Mouse (Mus musculus) liver, adult 2 months (tissue): ENCODE measurements at regions not wholly inside any gene's neighbourhood (a gene's known extent, or its start where the extent isn't known, plus 50 kb on each side); places are given as distances from the start of the nearest gene placed in this dataset.
A peak's percentile ranks its signal among the peaks of the same experiment; 100 is the strongest.

Experiments used
- DNase-seq: peaks from one replicate; pipeline ENCODE4 v3.0.0-alpha.2; 2011; ENCODE audit warnings: low read depth, low spot score; ENCODE audit errors: extremely low read depth
- H3K27ac ChIP-seq: fragments of 200-500 bp; replicated peaks from 2 replicates; pipeline ENCODE4 v1.5.1; 2012; ENCODE audit warnings: low read depth, mild to moderate bottlenecking, control low read depth, inconsistent platforms, low read length; ENCODE audit not compliant: insufficient read depth
- H3K27me3 ChIP-seq: fragments of 200-500 bp; 2 replicates; pipeline ENCODE4 v1.6.1; 2012; ENCODE audit warnings: mild to moderate bottlenecking, moderate library complexity, low read length, inconsistent platforms; ENCODE audit not compliant: control insufficient read depth, insufficient read depth
- H3K36me3 ChIP-seq: fragments of 200-500 bp; 2 replicates; pipeline ENCODE4 v1.6.1; 2012; ENCODE audit warnings: low read length, inconsistent platforms; ENCODE audit not compliant: control insufficient read depth, insufficient read depth
- H3K4me1 ChIP-seq: fragments of 200-500 bp; 2 replicates; pipeline ENCODE4 v1.6.1; 2011; ENCODE audit warnings: low read length; ENCODE audit not compliant: control insufficient read depth, insufficient read depth
- H3K4me3 ChIP-seq: fragments of 200-500 bp; 2 replicates; pipeline ENCODE4 v1.5.1; 2011; ENCODE audit warnings: low read depth, mild to moderate bottlenecking, control low read depth, low read length, moderate library complexity; ENCODE audit not compliant: insufficient read depth
- H3K79me2 ChIP-seq: fragments of 200-500 bp; 2 replicates; pipeline ENCODE4 v1.6.1; 2012; ENCODE audit warnings: inconsistent platforms, mild to moderate bottlenecking, low read length, moderate library complexity; ENCODE audit not compliant: control insufficient read depth, insufficient read depth
- H3K9ac ChIP-seq: fragments of 200-500 bp; 2 replicates; pipeline ENCODE4 v1.6.1; 2012; ENCODE audit warnings: low read depth, mild to moderate bottlenecking, control low read depth, inconsistent platforms, low read length
- CTCF ChIP-seq: fragments of 200-500 bp; IDR thresholded peaks from 2 replicates; pipeline ENCODE4 v1.5.1; 2011; ENCODE audit warnings: low read depth, low read length, control low read depth
- POLR2A ChIP-seq: fragments of 200-500 bp; IDR thresholded peaks from 2 replicates; pipeline ENCODE4 v1.6.1; 2011; ENCODE audit warnings: low read length, control low read depth; ENCODE audit not compliant: insufficient read depth; ENCODE audit errors: extremely low read depth
- WGBS: fragments of 180-500 bp; shearing (Covaris S2); methylation state at CpG from one replicate; pipeline ENCODE4 v1.1.7; 2018; 5-methylcytosine and 5-hydroxymethylcytosine counted together

GRCm38 (mm10) chr9:73337045-73337740 lies 224.0 kb downstream of the Rsl24d1 start:
- H3K27me3 ChIP-seq: no peaks in the 10 kb centered on the region
- H3K36me3 ChIP-seq: no peaks in the 10 kb centered on the region
- peak; percentile 86 for DNase-seq
- no peaks in the 10 kb centered on the region for H3K4me1 ChIP-seq
- H3K4me3 ChIP-seq: no peak overlapping the region
- 45% methylated on average over 2 of the region's 2 CpGs for WGBS
- no peaks in the 10 kb centered on the region for H3K79me2 ChIP-seq
- no peak overlapping the region for H3K9ac ChIP-seq
- no peak for TF ChIP-seq POLR2A
- TF ChIP-seq CTCF: no peak
- H3K27ac ChIP-seq: no peak overlapping the region; the same call in 1 of the 2 replicates

GRCm38 (mm10) chr9:73355876-73356275 lies 242.7 kb downstream of the Rsl24d1 start:
- H3K4me3 ChIP-seq: no peak overlapping the region
- H3K79me2 ChIP-seq: no peaks in the 10 kb centered on the region
- no peak overlapping the region for H3K27ac ChIP-seq
- TF ChIP-seq CTCF: no peak
- no peak for TF ChIP-seq POLR2A
- H3K4me1 ChIP-seq: no peaks in the 10 kb centered on the region
- 62% methylated on average over 5 of the region's 5 CpGs for WGBS
- DNase-seq: peak; percentile 24
- H3K36me3 ChIP-seq: no peaks in the 10 kb centered on the region
- H3K27me3 ChIP-seq: no peaks in the 10 kb centered on the region
- H3K9ac ChIP-seq: no peak overlapping the region

- Histone ChIP-seq H3K79me2 (no peaks in the 10 kb centered on the region), H3K36me3 (no peaks in the 10 kb centered on the region), H3K27ac (no peak overlapping the region), H3K27me3 (no peaks in the 10 kb centered on the region), H3K4me1 (no peaks in the 10 kb centered on the region), H3K4me3 (no peak overlapping the region), H3K9ac (no peak overlapping the region)
- DNase-seq: no peak
- 88% methylated on average over 6 of the region's 6 CpGs for WGBS
- no peak for TF ChIP-seq POLR2A
- no peak for TF ChIP-seq CTCF
These were observed 245.7 kb downstream of the Rsl24d1 start for GRCm38 (mm10) chr9:73358968-73359367.

- Histone ChIP-seq H3K4me1 (no peaks in the 10 kb centered on the region), H3K79me2 (no peaks in the 10 kb centered on the region)
These were observed 267.5 kb downstream of the Rsl24d1 start for GRCm38 (mm10) chr9:73380768-73381167.

GRCm38 (mm10) chr9:73392036-73392435 lies 278.8 kb downstream of the Rsl24d1 start:
- no peak for DNase-seq
- H3K9ac ChIP-seq: no peak overlapping the region
- TF ChIP-seq CTCF (no peak), POLR2A (no peak)
- WGBS: 73% methylated on average over 7 of the region's 7 CpGs
- H3K36me3 ChIP-seq: no peaks in the 10 kb centered on the region
- H3K79me2 ChIP-seq: no peaks in the 10 kb centered on the region
- no peak overlapping the region for H3K27ac ChIP-seq
- no peaks in the 10 kb centered on the region for H3K4me1 ChIP-seq
- H3K4me3 ChIP-seq: no peak overlapping the region
- no peaks in the 10 kb centered on the region for H3K27me3 ChIP-seq

More at GRCm38 (mm10) chr9:73380768-73381167, 267.5 kb downstream of the Rsl24d1 start:
- Histone ChIP-seq H3K27me3 (no peaks in the 10 kb centered on the region), H3K27ac (no peak overlapping the region), H3K4me3 (no peak overlapping the region), H3K36me3 (no peaks in the 10 kb centered on the region), H3K9ac (no peak overlapping the region)
- DNase-seq: no peak
- TF ChIP-seq POLR2A (no peak), CTCF (no peak)
- WGBS: 73% methylated on average over 1 of the region's 1 CpGs

- H3K9ac ChIP-seq: no peak overlapping the region
- no peak overlapping the region for H3K4me3 ChIP-seq
- no peaks in the 10 kb centered on the region for H3K36me3 ChIP-seq
- TF ChIP-seq CTCF (no peak), POLR2A (no peak)
- no peaks in the 10 kb centered on the region for H3K79me2 ChIP-seq
- no peak for DNase-seq
- 75% methylated on average over 8 of the region's 8 CpGs for WGBS
- peaks cover 2% of the 10 kb centered on the region; the same call in 1 of the 2 replicates for H3K4me1 ChIP-seq
- H3K27me3 ChIP-seq: no peaks in the 10 kb centered on the region
- no peak overlapping the region for H3K27ac ChIP-seq
These were observed 300.2 kb downstream of the Rsl24d1 start for GRCm38 (mm10) chr9:73413367-73413930.
